13 mouse cellular contexts compared by ENCODE assay signal in genomic region chr14:103779276-103779675, GRCm38 (mm10).
DNase-seq lines count a peak whose midpoint lies in the region; ATAC-seq and TF ChIP-seq lines count a peak whose summit lies in the region.
"Had no signal": no experiment of that assay in that cellular context is flagged by ENCODE, and none has a peak within 500 bp of the region (broad histone marks: within the 10 kb centered on the region; RNA-seq: fewer than 3 reads in every experiment).

No protein-coding gene starts in this region.

- H3K4me1 ChIP-seq in intestine, embryonic 15.5 days (replicated peaks): peaks cover 5% of the 10 kb centered on the region; the same call in 1 of the 2 replicates
- H3K4me1 ChIP-seq in intestine, postnatal 0 days (replicated peaks; ENCODE audit: control insufficient read depth, insufficient read depth, low read length): no peaks in the 10 kb centered on the region
- peaks cover 34% of the 10 kb centered on the region for H3K4me1 ChIP-seq in forebrain, embryonic 12.5 days
- no peaks in the 10 kb centered on the region for H3K4me1 ChIP-seq in hindbrain, embryonic 16.5 days (ENCODE audit: control insufficient read depth, insufficient read depth, low read depth, low read length)
- no peaks in the 10 kb centered on the region; the same call in 1 of the 2 replicates for H3K4me1 ChIP-seq in neural tube, embryonic 14.5 days (ENCODE audit: control insufficient read depth, insufficient read depth, low read length)
- no peaks in the 10 kb centered on the region for H3K4me1 ChIP-seq in heart, embryonic 12.5 days (replicated peaks)
- H3K4me1 ChIP-seq: heart, embryonic 15.5 days had no signal

- no peak overlapping the region for H3K4me3 ChIP-seq in intestine, embryonic 15.5 days (replicated peaks)
- H3K4me3 ChIP-seq in intestine, postnatal 0 days (ENCODE audit: low read depth, low read length): no peak overlapping the region
- H3K4me3 ChIP-seq in forebrain, embryonic 12.5 days (replicated peaks): peak overlapping the region; percentile 18; the same call in 1 of the 2 replicates
- H3K4me3 ChIP-seq in hindbrain, embryonic 16.5 days (ENCODE audit: low read length): no peak overlapping the region
- H3K4me3 ChIP-seq in neural tube, embryonic 14.5 days (ENCODE audit: low read depth, low read length): no peak overlapping the region
- H3K4me3 ChIP-seq in heart, embryonic 12.5 days: no peak overlapping the region

- no peaks in the 10 kb centered on the region for H3K27me3 ChIP-seq in intestine, embryonic 15.5 days (replicated peaks)
- H3K27me3 ChIP-seq in intestine, postnatal 0 days (replicated peaks; ENCODE audit: control insufficient read depth, insufficient read depth, low read length): no peaks in the 10 kb centered on the region
- H3K27me3 ChIP-seq in forebrain, embryonic 12.5 days: no peaks in the 10 kb centered on the region
- H3K27me3 ChIP-seq in hindbrain, embryonic 16.5 days (replicated peaks; ENCODE audit: control insufficient read depth, insufficient read depth, low read length): no peaks in the 10 kb centered on the region
- no peaks in the 10 kb centered on the region for H3K27me3 ChIP-seq in neural tube, embryonic 14.5 days (ENCODE audit: control insufficient read depth, insufficient read depth, low read length)
- H3K27me3 ChIP-seq in heart, embryonic 12.5 days (replicated peaks): no peaks in the 10 kb centered on the region
- H3K27me3 ChIP-seq: heart, embryonic 15.5 days had no signal

- DNase-seq in heart, adult 8-10 months (ENCODE audit: low spot score): no peak
- DNase-seq in cerebellum, adult 9-11 months: no peak
- DNase-seq: cerebellum, adult 8-10 months; gastrocnemius, postnatal 14 days; left cerebral cortex, postnatal 4 days had no signal

- no peak overlapping the region for H3K9ac ChIP-seq in intestine, embryonic 15.5 days
- no peak overlapping the region for H3K9ac ChIP-seq in intestine, postnatal 0 days (ENCODE audit: low read depth, low read length)
- no peak overlapping the region; the same call in 1 of the 2 replicates for H3K9ac ChIP-seq in forebrain, embryonic 12.5 days
- H3K9ac ChIP-seq in hindbrain, embryonic 16.5 days (ENCODE audit: low read depth, low read length): no peak overlapping the region
- H3K9ac ChIP-seq in neural tube, embryonic 14.5 days (replicated peaks; ENCODE audit: low read depth, low read length): no peak overlapping the region
- H3K9ac ChIP-seq in heart, embryonic 12.5 days: no peak overlapping the region
- H3K9ac ChIP-seq: heart, embryonic 15.5 days; liver, embryonic 14.5 days had no signal

- H3K36me3 ChIP-seq in intestine, embryonic 15.5 days: no peaks in the 10 kb centered on the region
- H3K36me3 ChIP-seq in intestine, postnatal 0 days (ENCODE audit: control insufficient read depth, insufficient read depth): no peaks in the 10 kb centered on the region
- no peaks in the 10 kb centered on the region for H3K36me3 ChIP-seq in forebrain, embryonic 12.5 days (replicated peaks)
- H3K36me3 ChIP-seq in hindbrain, embryonic 16.5 days (ENCODE audit: control insufficient read depth, insufficient read depth, low read length): no peaks in the 10 kb centered on the region
- no peaks in the 10 kb centered on the region for H3K36me3 ChIP-seq in neural tube, embryonic 14.5 days (ENCODE audit: control insufficient read depth, insufficient read depth, low read length)
- H3K36me3 ChIP-seq in heart, embryonic 12.5 days: no peaks in the 10 kb centered on the region
- H3K36me3 ChIP-seq: heart, embryonic 15.5 days had no signal

- peak overlapping the region; percentile 49; the same call in 1 of the 2 replicates for H3K4me2 ChIP-seq in intestine, embryonic 15.5 days (replicated peaks)
- no peak overlapping the region for H3K4me2 ChIP-seq in intestine, postnatal 0 days (replicated peaks; ENCODE audit: low read depth)
- peak overlapping the region; percentile 51 for H3K4me2 ChIP-seq in forebrain, embryonic 12.5 days
- peak overlapping the region; percentile 69 for H3K4me2 ChIP-seq in hindbrain, embryonic 16.5 days (ENCODE audit: low read length)
- peak overlapping the region; percentile 56 for H3K4me2 ChIP-seq in neural tube, embryonic 14.5 days (ENCODE audit: low read depth, low read length)
- H3K4me2 ChIP-seq in heart, embryonic 12.5 days: no peak overlapping the region

- H3K27ac ChIP-seq in intestine, embryonic 15.5 days: 0 out of 2 replicates have a peak overlapping the region, but pooled peaks have one; percentile 75
- H3K27ac ChIP-seq in intestine, postnatal 0 days (ENCODE audit: low read depth, low read length): no peak overlapping the region
- H3K27ac ChIP-seq in forebrain, embryonic 12.5 days: peak overlapping the region; percentile 91
- H3K27ac ChIP-seq in hindbrain, embryonic 16.5 days (ENCODE audit: low read depth, low read length): peak overlapping the region; percentile 50
- H3K27ac ChIP-seq in neural tube, embryonic 14.5 days (ENCODE audit: low read depth, low read length): peak overlapping the region; percentile 80; the same call in 1 of the 2 replicates
- no peak overlapping the region for H3K27ac ChIP-seq in heart, embryonic 12.5 days (ENCODE audit: poor library complexity, severe bottlenecking)
- H3K27ac ChIP-seq: heart, embryonic 15.5 days; liver, embryonic 14.5 days had no signal

- no peaks in the 10 kb centered on the region for H3K9me3 ChIP-seq in intestine, embryonic 15.5 days
- H3K9me3 ChIP-seq in intestine, postnatal 0 days (ENCODE audit: control insufficient read depth): no peaks in the 10 kb centered on the region
- H3K9me3 ChIP-seq in forebrain, embryonic 12.5 days: no peaks in the 10 kb centered on the region
- no peaks in the 10 kb centered on the region for H3K9me3 ChIP-seq in hindbrain, embryonic 16.5 days (ENCODE audit: control insufficient read depth, low read length)
- no peaks in the 10 kb centered on the region for H3K9me3 ChIP-seq in neural tube, embryonic 14.5 days (ENCODE audit: control insufficient read depth, low read length)
- H3K9me3 ChIP-seq in heart, embryonic 12.5 days (replicated peaks): no peaks in the 10 kb centered on the region
- H3K9me3 ChIP-seq: heart, embryonic 15.5 days had no signal

- ATAC-seq in intestine, embryonic 15.5 days: no peak
- no peak for ATAC-seq in intestine, postnatal 0 days
- no peak; the same call in 1 of the 2 replicates for ATAC-seq in forebrain, embryonic 12.5 days (ENCODE audit: low FRiP score)
- ATAC-seq in hindbrain, embryonic 16.5 days: peak; percentile 37; the same call in 1 of the 2 replicates
- no peak for ATAC-seq in neural tube, embryonic 14.5 days (ENCODE audit: low read depth)
- ATAC-seq in heart, embryonic 12.5 days (ENCODE audit: insufficient number of reproducible peaks, low FRiP score): no peak

- TF ChIP-seq CTCF in intestine, postnatal 0 days (IDR thresholded peaks at IDR 0.05; ENCODE audit: low read depth): no peak

- 45% methylated on average over 6 of the region's 6 CpGs for WGBS in intestine, embryonic 15.5 days
- WGBS in intestine, postnatal 0 days: 68% methylated on average over 6 of the region's 6 CpGs
- WGBS in forebrain, embryonic 12.5 days: 65% methylated on average over 6 of the region's 6 CpGs
- WGBS in hindbrain, embryonic 16.5 days: 50% methylated on average over 6 of the region's 6 CpGs
- WGBS in neural tube, embryonic 14.5 days: 43% methylated on average over 6 of the region's 6 CpGs
- WGBS in heart, embryonic 12.5 days: 79% methylated on average over 6 of the region's 6 CpGs

Comparison
In these comparisons a context has a peak if more than half of its experiments do, and no peak if none do; other contexts are left out.
1. H3K27ac ChIP-seq: peak in intestine, embryonic 15.5 days (single experiment), forebrain, embryonic 12.5 days (single experiment), hindbrain, embryonic 16.5 days (single experiment) and neural tube, embryonic 14.5 days (single experiment); none in intestine, postnatal 0 days (single experiment) and heart, embryonic 12.5 days (single experiment).
2. H3K4me2 ChIP-seq: peak in intestine, embryonic 15.5 days (single experiment), forebrain, embryonic 12.5 days (single experiment), hindbrain, embryonic 16.5 days (single experiment) and neural tube, embryonic 14.5 days (single experiment); none in intestine, postnatal 0 days (single experiment) and heart, embryonic 12.5 days (single experiment).